Mouse (Mus musculus) intestine, embryonic 15.5 days (tissue): ENCODE data around the gene Dedd2. TPM values are rescaled to one million over a fixed set of nuclear protein-coding genes. Genes with fewer than 3 reads are reported as not detected.

Experiments
- ATAC-seq: fragments of 200-750 bp; cut with Nextera tagmentation; 2 replicates; pipeline ENCODE4 v1.8.0; 2017; ENCODE audit warnings: moderate TSS enrichment, moderate library complexity
- H3K27ac ChIP-seq: fragments of 300-500 bp; sonication (generic); 2 replicates; pipeline ENCODE4 v1.5.1; 2015; ENCODE audit warnings: mild to moderate bottlenecking, inconsistent platforms
- H3K27me3 ChIP-seq: fragments of 300-500 bp; sonication (generic); replicated peaks from 2 replicates; pipeline ENCODE4 v1.6.1; 2015; ENCODE audit warnings: inconsistent platforms
- H3K36me3 ChIP-seq: fragments of 300-500 bp; sonication (generic); 2 replicates; pipeline ENCODE4 v1.6.1; 2015; ENCODE audit warnings: inconsistent platforms
- H3K4me1 ChIP-seq: fragments of 300-500 bp; sonication (generic); replicated peaks from 2 replicates; pipeline ENCODE4 v1.6.1; 2015; ENCODE audit warnings: inconsistent platforms
- H3K4me2 ChIP-seq: fragments of 300-500 bp; sonication (generic); replicated peaks from 2 replicates; pipeline ENCODE4 v1.6.1; 2015; ENCODE audit warnings: mild to moderate bottlenecking, inconsistent platforms
- H3K4me3 ChIP-seq: fragments of 300-500 bp; sonication (generic); replicated peaks from 2 replicates; pipeline ENCODE4 v1.5.1; 2015; ENCODE audit warnings: inconsistent platforms
- H3K9ac ChIP-seq: fragments of 300-500 bp; sonication (generic); 2 replicates; pipeline ENCODE4 v1.6.1; 2015; ENCODE audit warnings: inconsistent platforms
- H3K9me3 ChIP-seq: fragments of 300-500 bp; sonication (generic); 2 replicates; pipeline ENCODE4 v1.6.1; 2016; ENCODE audit warnings: inconsistent platforms
- WGBS: fragments of 180-500 bp; shearing (Covaris S2); methylation state at CpG from one replicate; pipeline ENCODE4 v1.1.7; 2015; 5-methylcytosine and 5-hydroxymethylcytosine counted together
- polyA plus RNA-seq: library from polyadenylated mRNA; unstranded; fragments of >200 nt; fragmentation: Nextera tagmentation; extraction: Ambion mirVana; gene quantifications from 2 replicates; pipeline ENCODE4 v1.2.1, GENCODE M21; 2015

Dedd2 gene
- polyA plus RNA-seq, 1 experiment from 2014 or later: 13.5 TPM

DNA sequence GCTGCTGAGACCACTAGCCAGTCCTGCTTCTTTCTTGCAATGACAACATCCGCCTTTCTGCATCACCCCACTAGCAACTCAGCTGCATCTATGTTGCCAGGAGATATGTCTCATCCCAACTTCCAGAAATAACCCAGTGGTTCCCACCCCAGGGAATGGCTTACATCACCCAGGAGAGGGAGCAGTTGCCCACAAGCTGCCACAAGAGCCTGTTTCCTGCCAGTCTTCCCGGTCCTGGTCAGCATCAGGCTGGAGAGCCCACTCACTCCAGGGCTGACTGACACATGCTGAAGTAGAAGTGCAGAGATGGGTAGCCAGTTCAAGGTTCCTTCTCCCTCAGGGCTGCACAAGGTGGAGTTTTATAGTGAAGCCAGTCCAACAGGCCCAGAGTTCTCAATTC is 20.6 kb upstream of the Dedd2 start:
- WGBS: 30% methylated on average over 2 of the region's 2 CpGs
- Histone ChIP-seq H3K4me2 (no peak overlapping the region), H3K36me3 (peaks cover 12% of the 10 kb centered on the region), H3K27ac (peak overlapping the region; percentile 38), H3K4me3 (no peak overlapping the region), H3K4me1 (peaks cover 32% of the 10 kb centered on the region), H3K9me3 (no peaks in the 10 kb centered on the region), H3K9ac (no peak overlapping the region), H3K27me3 (no peaks in the 10 kb centered on the region)
- ATAC-seq: no peak

DNA sequence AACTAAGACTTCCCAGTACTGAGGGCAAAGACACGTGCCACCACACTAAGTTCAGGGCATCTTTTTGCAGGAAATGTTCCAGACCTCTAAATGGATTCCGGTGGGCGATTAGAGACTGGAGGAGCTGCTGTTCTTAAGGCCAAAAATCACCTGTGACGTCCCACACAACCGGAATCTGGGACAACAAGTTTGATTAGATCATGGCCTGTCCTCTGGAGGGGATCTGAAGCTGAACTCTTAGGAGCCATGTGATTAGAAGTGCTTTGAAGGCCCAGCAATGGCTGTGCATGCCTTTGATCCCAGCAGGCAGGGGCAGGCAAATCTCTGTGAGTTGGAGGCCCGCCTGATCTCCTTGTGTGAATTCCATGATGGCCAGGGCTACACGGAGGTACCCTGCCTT is 20.2 kb upstream of the Dedd2 start:
- Histone ChIP-seq H3K4me3 (no peak overlapping the region), H3K9me3 (no peaks in the 10 kb centered on the region), H3K9ac (no peak overlapping the region), H3K4me1 (peaks cover 31% of the 10 kb centered on the region), H3K27me3 (no peaks in the 10 kb centered on the region), H3K27ac (no peak overlapping the region; the same call in 1 of the 2 replicates), H3K36me3 (peaks cover 12% of the 10 kb centered on the region), H3K4me2 (no peak overlapping the region)
- ATAC-seq: no peak
- WGBS: 66% methylated on average over 7 of the region's 7 CpGs

DNA sequence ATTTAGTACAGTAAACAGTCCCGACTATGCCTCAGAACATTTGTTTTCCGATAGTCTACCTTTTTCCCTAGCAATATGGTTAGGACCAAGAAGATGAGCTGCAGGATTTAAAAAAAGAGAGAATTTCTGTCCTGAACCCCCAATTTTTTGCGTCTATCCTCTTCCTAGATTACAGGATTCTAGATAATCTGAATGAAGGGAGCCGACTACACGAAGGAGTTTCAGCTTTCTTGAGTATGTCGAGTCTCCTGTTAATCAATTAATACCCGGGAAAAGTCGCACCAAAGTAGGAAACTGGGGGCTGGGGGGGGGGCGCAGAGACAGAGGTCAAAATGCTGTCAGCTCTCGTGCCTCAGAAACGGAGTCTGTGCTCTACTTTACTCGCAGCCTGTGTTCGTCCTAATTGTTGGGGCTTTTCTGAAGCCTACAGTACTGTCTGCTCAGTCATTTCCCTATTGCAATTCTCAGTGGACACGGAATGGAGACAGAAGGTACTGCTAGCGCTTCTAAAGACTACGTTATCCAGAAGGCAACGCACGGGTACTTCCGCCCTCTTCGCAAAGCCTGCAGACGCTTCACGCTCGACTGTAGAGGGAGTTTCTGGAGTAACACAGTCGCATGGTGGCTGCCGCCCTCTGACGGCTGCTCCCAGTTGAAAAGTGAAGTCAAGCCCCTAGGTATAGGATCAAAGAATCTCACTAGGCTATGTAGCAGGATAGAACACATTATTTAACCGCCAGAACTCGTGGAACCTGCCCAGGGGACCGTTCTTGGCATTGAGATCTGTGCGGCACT is 18.6 kb upstream of the Dedd2 start:
- ATAC-seq: peak; percentile 60
- Histone ChIP-seq H3K4me2 (peak overlapping the region; percentile 82), H3K27ac (peak overlapping the region; percentile 89), H3K36me3 (peaks cover 7% of the 10 kb centered on the region), H3K4me3 (peak overlapping the region; percentile 94), H3K27me3 (no peaks in the 10 kb centered on the region), H3K9ac (peak overlapping the region; percentile 29; the same call in 1 of the 2 replicates), H3K4me1 (peaks cover 31% of the 10 kb centered on the region), H3K9me3 (no peaks in the 10 kb centered on the region)
- WGBS: 2% methylated on average over 30 of the region's 30 CpGs

DNA sequence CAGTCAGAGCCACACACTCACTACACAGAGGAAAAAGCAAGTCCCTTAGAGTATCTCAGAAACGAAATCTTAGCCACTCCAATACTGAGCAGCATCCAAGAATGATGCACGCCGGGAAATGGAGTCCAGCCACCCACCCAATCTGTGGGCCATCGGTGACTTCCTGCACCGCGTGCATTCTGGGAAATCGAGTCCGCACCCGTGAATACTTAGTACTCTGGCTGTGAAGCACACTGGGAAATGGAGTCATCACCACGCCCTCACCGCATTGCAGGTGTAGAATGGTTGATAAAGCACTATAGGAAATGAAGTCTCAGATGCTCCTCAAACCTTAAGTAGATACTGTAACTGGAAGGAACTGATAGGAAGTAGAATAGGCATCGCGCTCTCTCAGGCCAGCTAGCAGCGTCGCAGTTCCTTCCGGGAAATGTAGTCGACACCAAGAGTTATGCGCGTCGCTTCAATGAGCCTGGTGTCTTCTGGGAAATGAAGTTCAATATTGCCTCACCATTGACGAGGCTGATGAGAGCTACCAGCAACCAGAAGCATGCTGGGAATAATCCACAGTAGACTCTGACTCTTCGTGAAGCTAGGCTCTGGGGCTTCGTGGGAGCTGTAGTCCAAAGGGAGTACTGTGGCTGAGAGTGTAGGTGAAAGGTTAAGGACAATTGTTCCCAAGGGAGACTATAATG is 17.7 kb upstream of the Dedd2 start:
- peak overlapping the region; percentile 82 for H3K4me2 ChIP-seq
- H3K4me1 ChIP-seq: peaks cover 31% of the 10 kb centered on the region
- H3K27me3 ChIP-seq: no peaks in the 10 kb centered on the region
- peak overlapping the region; percentile 89 for H3K27ac ChIP-seq
- no peaks in the 10 kb centered on the region for H3K9me3 ChIP-seq
- H3K4me3 ChIP-seq: peak overlapping the region; percentile 94
- 0 out of 2 replicates have a peak overlapping the region, but pooled peaks have one; percentile 27 for H3K9ac ChIP-seq
- peak; percentile 94 for ATAC-seq
- whole genome bisulfite sequencing: under 1% methylated on average over 23 of the region's 23 CpGs
- peaks cover 13% of the 10 kb centered on the region for H3K36me3 ChIP-seq

GRCm38 (mm10) chr7:25237249-25238014 is 17.0 kb upstream of the Dedd2 start, which contains the start of gene Gsk3a:
TSS of gene Gsk3a (minus strand) at chr7:25237851.
- Histone ChIP-seq H3K27ac (peak within 1 kb of the TSS; percentile 89), H3K4me3 (peak within 1 kb of the TSS; percentile 94), H3K4me2 (peak within 1 kb of the TSS; percentile 82), H3K9ac (peak within 1 kb of the TSS; percentile 100), H3K36me3 (peaks cover 19% of the 10 kb centered on the region), H3K4me1 (peaks cover 31% of the 10 kb centered on the region), H3K9me3 (no peaks in the 10 kb centered on the region), H3K27me3 (no peaks in the 10 kb centered on the region)
- under 1% methylated on average over 58 of the region's 76 CpGs for WGBS
- peak; percentile 87 for ATAC-seq

DNA sequence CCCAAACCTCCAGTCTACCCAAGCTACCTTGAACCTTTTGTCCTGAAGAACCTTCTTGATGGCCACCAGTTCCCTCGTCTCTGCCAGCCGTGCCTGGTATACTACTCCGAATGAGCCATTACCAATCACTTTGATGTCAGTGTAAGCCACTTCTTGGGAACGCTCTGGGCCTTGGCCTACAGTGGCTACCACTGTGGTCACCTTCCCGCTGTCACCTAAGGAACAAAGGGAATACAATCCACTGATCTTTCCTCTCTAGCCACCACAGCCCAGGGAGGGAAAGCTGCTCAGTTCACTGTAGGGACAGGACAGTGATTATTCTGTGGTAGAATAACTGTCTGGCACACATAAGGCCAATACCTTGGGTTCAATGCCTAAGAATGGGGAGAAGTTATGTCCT is 15.1 kb upstream of the Dedd2 start:
- Histone ChIP-seq H3K36me3 (peaks cover 32% of the 10 kb centered on the region), H3K4me1 (peaks cover 22% of the 10 kb centered on the region), H3K4me2 (no peak overlapping the region), H3K4me3 (no peak overlapping the region), H3K27ac (no peak overlapping the region), H3K27me3 (no peaks in the 10 kb centered on the region), H3K9me3 (no peaks in the 10 kb centered on the region), H3K9ac (no peak overlapping the region)
- ATAC-seq: no peak
- WGBS: 89% methylated on average over 5 of the region's 5 CpGs

- Histone ChIP-seq H3K4me3 (no peak overlapping the region), H3K36me3 (peaks cover 46% of the 10 kb centered on the region), H3K9me3 (no peaks in the 10 kb centered on the region), H3K27ac (no peak overlapping the region), H3K4me2 (no peak overlapping the region), H3K27me3 (no peaks in the 10 kb centered on the region), H3K9ac (no peak overlapping the region), H3K4me1 (peaks cover 15% of the 10 kb centered on the region)
- 79% methylated on average over 2 of the region's 2 CpGs for WGBS
- no peak for ATAC-seq
Measured at GRCm38 (mm10) chr7:25233061-25233460, 12.6 kb upstream of the Dedd2 start.

GRCm38 (mm10) chr7:25232101-25232648 is 11.8 kb upstream of the Dedd2 start:
- Histone ChIP-seq H3K27ac (no peak overlapping the region), H3K9me3 (no peaks in the 10 kb centered on the region), H3K27me3 (no peaks in the 10 kb centered on the region), H3K4me2 (no peak overlapping the region), H3K9ac (no peak overlapping the region), H3K36me3 (peaks cover 50% of the 10 kb centered on the region), H3K4me3 (no peak overlapping the region), H3K4me1 (peaks cover 15% of the 10 kb centered on the region)
- WGBS: 52% methylated on average over 5 of the region's 5 CpGs
- no peak for ATAC-seq

DNA sequence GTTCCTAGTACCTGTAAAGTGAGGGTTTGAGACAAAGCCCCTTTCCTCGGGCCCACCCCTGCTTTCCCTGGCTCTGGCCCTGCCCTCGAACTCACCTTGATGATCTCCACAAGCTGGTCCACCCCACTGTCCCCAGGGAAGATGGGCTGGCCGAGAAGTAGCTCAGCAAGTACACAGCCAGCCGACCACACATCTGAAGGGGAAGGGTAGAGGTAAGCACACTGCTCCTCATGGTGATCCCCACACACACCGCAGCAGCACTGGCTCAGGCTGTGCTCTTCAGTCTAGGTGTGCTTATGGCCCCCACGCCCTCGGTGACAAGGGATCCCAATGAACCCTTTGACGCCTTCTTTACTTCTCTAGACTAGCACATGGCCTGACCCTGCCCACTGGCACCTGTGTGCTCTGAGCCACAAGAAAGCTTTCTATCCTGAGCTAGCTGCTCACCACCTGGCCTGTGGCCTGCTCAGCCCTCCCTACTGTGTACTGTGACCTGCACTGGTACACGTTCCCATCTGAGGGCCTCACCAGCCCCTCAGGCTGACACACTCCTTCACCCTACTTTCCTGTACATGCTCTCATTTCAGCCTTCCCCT is 10.4 kb upstream of the Dedd2 start:
- WGBS: 84% methylated on average over 9 of the region's 9 CpGs
- no peak overlapping the region for H3K4me3 ChIP-seq

GRCm38 (mm10) chr7:25227523-25228300 is 7.3 kb upstream of the Dedd2 start:
- ATAC-seq: no peak
- peaks cover 5% of the 10 kb centered on the region for H3K4me1 ChIP-seq
- no peaks in the 10 kb centered on the region for H3K9me3 ChIP-seq
- 91% methylated on average over 1 of the region's 1 CpGs for WGBS
- H3K9ac ChIP-seq: no peak overlapping the region
- no peak overlapping the region for H3K4me3 ChIP-seq
- H3K27me3 ChIP-seq: no peaks in the 10 kb centered on the region
- no peak overlapping the region for H3K4me2 ChIP-seq
- H3K27ac ChIP-seq: no peak overlapping the region
- H3K36me3 ChIP-seq: peaks cover 60% of the 10 kb centered on the region

More for the DNA sequence above, 10.4 kb upstream of the Dedd2 start:
- H3K27me3 ChIP-seq: no peaks in the 10 kb centered on the region
- no peak overlapping the region for H3K9ac ChIP-seq
- peaks cover 64% of the 10 kb centered on the region for H3K36me3 ChIP-seq
- H3K4me1 ChIP-seq: peaks cover 7% of the 10 kb centered on the region
- H3K9me3 ChIP-seq: no peaks in the 10 kb centered on the region
- no peak overlapping the region for H3K27ac ChIP-seq
- ATAC-seq: no peak
- no peak overlapping the region for H3K4me2 ChIP-seq
